Mouse (Mus musculus) T-helper 2 cell (primary cell): ENCODE data around the gene Clptm1l.

Source experiments
- in situ Hi-C: fragments of 300-600 bp; cut with MboI, MseI; formaldehyde crosslinking; loops from one replicate; pipeline ENCODE4 v1.15.1; 2025; ENCODE audit warnings: high pct_unique_total_duplicates

Clptm1l gene

GRCm38 (mm10) chr13:73658953-73659352 lies 55.1 kb downstream of the Clptm1l start:
- in situ Hi-C loops: no loop called here

- in situ Hi-C loops: no loop called here
Measured at GRCm38 (mm10) chr13:73660163-73660695, 56.4 kb downstream of the Clptm1l start.
